Mouse (Mus musculus): Measurements from ENCODE around the gene Pde4d.

Gene Pde4d

DNA sequence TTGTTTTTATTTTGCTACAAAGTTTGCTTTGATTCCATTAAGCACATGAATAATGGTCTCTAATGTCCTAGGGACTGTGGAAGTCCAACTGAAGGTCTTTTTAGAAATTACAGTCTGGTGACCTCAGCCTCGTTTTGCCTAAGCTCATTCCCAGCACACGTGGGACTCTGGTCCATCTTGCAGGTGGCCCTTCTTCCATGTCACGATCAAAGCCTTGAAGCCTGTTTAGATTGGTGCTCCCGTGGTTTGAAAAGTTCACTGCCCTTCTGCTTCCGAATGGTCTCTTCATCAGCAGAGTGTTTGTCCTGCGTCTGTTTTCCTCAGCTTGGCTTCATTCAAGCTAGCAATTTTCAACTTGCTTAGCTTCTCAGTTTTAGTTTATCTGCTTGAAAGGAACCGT is 389.4 kb downstream of the Pde4d start:
- peak in 1 of 2 experiments; percentile 33 for DNase-seq

DNA sequence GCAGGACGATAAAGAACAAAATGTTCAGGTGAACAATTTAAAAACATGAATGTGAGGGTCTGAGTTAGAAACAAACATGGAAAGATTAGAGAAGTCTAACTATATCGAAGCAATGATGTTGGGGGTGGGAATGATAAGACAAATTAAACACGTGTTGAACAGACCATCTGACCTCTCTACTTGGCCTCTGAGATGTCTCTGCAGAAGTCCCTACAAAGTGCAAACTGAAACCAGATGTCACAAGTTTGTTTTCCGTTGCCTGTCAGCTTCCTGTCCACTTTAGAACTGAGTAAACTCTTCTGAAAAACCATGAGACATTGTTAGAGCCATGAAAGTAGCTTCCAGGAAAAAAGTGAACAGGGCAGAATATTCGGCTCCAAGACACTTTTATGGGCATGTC is 404.3 kb downstream of the Pde4d start:
- no peak for DNase-seq

DNA sequence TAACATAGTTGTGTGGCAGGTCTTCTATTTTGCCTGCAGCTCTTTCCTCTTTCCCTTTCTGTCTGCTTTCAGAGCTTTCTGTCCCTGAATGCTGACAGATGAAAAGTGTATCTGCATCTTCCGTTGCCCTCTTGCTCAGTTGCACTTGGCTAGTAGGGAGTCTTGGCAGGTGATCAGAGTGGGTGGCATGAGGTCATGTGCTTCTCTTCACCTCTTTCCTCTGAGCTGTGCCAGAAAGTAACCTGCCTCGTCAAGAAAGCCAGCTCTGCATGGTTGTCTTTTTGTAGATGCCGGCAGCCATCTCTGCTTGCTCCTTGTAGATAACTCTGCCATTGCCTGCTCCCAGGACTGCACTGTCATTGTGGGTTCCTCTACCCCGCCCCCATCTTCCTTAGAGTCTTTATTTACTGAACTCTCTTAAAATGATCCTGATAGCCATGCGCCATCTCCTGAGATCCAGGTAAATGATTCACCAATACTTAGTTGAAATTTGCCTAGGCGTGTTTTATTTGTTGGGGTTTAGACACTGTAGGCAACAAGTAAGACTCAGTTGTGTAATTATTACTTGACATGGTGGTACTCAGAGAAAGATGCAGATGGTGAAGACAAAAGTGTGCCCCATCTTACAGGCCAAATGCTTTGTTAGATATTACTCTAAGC is 407.2 kb downstream of the Pde4d start:
- DNase-seq: peak; percentile 85 to 91

DNA sequence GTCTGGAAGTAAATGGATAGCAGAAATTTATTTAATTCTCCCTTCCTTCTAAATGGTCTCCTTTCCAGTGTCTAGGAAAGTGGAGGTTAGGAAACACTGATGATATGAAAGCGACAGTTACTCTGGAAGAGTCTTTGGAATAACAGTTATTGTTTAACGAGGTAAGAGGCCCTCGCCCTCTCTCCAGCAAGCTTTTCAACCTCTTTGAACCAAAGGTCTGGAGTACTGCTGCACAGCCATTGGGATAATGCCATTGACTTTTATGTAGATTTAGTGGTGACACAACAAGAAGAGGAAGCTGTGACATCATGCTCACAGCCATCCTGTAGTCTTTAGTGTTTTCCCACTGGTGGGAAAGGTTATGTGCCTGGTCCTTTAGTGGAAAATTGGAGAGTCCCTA is 409.6 kb downstream of the Pde4d start:
- peak; percentile 36 to 58 for DNase-seq

DNA sequence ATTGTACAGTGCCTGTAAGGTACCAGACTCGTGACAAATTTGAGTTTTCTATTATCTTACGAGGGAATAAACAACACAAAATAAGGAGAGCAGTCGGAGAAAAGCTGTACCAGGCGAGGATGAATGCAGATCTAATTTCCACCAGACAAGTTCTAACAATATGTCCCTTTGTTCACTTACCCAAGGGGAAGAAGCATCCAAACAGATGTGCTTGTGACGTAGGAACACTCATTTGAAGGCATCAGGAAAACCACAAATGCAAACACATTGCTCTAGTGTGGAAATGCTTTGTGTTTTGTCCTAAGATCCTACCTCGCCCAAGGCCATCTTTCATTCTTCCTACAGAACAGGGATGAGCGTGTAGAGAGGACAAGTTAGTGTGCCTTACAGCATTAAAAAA is 411.0 kb downstream of the Pde4d start:
- DNase-seq: no peak

DNA sequence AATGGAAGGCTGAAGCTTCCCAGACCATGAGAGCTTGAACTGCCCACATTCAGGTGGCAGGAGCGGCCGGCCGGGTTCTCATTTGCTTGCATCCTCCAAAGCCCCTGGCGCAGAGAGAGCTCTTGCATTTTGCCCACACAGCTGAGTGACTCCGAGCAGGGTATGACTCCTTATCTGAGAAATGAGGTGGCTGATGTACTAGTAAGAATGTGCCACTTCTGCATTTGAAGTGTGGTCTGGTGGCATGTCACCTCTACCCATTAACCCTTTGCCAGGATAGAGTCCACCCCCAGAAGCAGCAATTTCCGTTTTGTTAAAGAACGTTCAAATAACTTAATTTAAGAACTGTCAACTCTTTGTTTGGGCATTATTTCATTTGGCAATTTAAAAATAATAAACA is 412.0 kb downstream of the Pde4d start:
- peak in 1 of 2 experiments; percentile 39 for DNase-seq

DNA sequence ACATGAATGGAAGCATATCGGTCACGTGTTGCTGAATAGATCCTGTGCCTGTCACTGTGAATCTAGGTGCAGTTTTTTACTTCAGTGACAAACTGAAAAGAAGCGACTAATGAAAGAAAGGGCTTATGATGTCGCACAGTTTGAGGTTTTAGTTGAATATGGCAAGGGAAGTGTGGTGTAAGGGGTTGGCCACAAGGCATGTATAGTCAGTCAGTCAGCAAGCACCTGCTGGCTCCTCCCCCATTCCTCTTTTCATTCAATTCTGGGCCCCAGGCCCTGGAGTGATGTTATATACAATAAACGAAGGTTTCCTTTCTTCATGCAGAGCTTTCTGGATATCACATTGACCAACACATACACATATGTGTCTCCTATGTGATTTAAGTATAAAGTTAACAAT is 412.4 kb downstream of the Pde4d start:
- DNase-seq: no peak

DNA sequence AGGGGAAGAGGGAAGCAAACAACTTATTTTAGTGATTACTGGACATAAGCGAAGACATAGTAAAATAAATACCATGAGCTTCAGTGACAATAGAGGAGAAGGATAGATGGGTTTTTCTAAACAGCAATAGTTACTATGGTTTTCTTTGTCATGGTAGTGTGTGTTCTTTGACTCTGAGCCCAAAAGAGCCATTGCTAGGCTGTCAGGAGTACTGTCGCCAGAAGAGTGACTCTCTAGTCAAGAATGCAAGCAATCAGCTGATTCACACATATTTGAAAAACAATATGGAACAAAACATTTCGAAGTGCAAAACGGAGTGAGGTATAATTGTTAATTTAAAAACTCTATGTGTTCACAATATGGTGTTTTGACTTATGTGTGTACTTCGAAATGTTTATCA is 450.4 kb downstream of the Pde4d start:
- DNase-seq: no peak

DNA sequence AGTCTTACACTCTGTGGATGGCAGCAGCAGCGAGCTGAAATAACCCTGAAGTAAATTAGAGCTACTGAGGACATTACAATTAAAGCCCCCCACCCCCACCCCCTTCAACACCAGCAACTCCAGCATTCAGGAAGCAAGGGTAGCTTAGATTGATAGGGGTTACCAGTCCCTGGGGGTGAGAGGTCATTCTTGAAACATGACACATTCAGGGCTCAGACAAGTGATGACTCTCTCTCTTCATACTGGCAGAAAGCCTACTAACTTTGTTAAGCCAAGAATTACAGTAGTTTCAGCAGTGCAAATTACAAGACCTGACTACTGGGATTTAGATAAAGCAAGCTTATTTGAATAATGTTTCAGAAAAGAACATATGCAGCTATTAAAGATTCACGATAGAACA is 455.4 kb downstream of the Pde4d start:
- no peak for DNase-seq

DNA sequence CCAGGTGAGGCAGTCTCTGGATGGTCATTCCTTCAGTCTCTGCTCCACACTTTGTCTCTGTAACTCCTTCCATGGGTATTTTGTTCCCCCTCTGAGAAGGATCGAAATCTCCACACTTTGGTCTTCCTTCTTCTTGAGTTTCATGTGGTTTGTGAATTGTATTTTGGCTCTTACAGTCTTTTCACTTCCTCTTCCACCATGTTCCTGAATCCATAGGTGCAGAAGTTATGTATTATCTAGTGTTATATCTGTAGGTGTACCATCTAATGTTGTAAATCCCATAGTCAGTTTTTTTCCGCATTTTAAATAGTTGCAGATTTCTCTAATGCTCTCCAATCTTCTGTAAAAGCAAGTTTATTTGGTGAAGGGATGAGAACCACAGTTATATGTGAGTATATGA is 459.4 kb downstream of the Pde4d start:
- DNase-seq: no peak

DNA sequence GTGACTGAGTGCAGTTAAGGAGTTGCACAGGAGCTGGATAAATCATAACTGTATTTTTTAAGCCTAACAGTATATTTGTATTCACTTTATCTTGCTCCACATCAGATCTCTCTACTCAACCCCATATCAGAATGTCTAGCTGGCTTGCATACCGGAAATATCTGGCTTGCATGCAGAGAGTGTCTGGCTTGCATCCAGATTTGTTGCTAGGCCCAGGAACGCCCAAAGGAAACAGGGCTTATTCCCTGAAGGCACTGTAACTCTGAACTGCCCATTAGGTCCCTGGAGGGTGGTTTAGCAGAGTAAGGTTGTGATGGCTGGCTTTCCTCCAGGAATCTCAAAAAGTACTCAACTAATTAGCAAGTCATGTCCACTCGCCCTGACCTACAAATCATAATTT is 464.9 kb downstream of the Pde4d start:
- peak; percentile 56 to 61 for DNase-seq

DNA sequence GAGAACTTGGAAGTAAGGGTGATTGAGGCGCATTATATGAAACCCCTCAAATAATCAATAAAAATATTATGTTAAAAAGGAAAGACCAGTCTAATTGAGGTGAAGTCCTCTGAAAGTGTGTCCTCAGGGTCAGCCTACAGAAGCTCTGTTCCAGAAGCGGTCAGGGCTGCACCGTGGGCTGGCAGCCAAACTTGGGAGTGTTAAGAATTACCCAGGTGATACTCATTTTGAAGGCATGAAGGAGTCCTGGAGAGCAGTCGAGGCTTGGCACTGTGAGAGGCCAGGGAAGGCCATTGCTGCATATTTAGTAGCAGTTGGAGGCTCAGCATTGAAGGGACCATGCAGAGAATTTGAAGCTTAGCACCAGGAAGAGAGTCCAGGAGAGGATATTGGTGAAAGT is 471.4 kb downstream of the Pde4d start:
- DNase-seq: peak; percentile 75 to 87

DNA sequence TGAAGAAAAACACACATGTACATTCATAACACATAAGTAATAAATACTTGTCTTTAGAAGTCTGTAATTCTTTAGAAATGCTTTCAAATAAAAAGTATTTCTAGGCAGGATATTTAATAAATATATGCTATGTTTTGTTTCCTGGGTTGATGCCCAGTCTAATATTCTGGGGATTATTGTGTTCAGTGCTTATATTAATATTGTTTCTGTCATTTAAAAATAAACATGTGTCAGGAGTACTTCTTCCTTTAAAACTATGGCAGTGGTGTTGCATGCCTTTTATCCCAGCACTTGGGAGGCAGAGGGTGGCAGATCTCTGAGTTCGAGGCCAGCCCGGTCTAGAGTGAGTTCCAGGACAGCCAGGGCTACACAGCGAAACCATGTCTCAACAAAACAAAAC is 485.1 kb downstream of the Pde4d start:
- DNase-seq: no peak

DNA sequence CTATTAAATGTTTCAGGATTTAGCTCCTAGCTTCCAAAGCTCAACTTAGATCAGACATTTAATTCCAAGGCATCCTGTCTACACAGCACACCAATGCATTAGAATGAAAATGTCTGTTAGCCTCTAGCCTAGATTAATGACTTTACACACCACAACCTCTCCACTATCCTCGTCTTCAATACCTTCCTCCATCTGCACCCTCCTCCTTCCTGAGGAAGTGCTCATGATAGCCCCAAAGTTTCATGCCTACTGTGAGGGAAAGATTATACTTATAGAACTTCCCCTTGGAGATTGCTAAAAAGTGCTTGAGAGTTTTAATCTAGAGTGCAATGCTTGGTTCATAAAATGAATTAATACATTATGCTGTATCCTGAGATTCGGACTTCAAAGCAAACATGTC is 487.5 kb downstream of the Pde4d start:
- no peak for DNase-seq

DNA sequence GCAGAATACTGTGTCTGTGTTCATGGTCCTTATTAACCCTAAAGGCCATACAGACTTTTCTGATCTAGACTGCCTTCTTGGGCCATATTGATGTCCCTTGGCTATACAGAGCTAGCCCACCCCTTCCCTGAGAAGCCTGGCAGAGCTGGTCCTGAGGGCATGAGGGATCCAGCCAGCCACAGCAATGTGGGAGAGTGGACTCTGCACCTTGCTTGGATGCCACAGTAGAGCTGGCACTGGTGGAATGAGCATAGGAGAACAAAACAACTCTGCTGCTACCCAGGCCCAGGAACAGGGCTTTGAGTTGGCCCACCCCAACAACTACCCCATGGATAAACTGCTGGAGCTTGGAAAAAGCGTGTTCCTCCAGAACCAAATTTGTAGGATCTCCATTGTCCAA is 503.2 kb downstream of the Pde4d start:
- peak; percentile 53 to 67 for DNase-seq

DNA sequence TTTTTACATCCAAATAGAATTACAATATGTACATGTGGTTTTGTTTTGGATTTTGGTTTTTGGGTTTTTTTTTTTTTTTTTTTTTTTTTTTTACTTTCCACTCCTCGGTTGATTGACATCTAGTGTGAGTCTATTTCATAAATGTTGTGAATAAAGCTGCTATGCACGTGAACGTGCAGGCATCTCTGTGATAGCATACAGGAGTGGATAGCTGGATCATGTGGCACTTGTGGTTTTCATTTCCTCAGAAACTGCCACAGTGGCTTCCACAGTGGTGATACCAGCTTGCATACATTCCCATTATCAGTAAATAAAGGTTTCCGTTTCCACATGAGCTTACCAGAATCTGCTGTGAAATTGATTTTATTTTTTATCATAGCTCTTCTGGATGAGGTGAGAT is 506.3 kb downstream of the Pde4d start:
- no peak for DNase-seq

DNA sequence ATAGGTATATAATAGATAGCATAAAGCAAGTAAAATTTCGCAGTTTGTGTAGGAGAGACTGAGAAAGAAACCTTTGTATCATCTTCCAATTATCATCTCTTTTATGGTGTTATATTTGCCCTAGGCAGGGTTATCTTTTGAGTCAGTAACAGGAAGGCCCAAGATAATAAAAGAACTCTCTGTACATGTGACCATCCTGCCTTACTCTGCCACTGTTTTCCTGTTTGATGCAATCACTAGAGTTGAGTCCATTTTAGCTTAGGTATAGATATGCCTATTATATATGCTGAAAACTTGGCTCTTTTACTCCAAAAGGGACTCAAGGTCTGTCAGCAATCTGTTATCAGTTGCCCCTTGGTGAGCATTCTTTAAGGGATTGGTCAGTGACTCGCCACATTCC is 514.3 kb downstream of the Pde4d start:
- DNase-seq: no peak

DNA sequence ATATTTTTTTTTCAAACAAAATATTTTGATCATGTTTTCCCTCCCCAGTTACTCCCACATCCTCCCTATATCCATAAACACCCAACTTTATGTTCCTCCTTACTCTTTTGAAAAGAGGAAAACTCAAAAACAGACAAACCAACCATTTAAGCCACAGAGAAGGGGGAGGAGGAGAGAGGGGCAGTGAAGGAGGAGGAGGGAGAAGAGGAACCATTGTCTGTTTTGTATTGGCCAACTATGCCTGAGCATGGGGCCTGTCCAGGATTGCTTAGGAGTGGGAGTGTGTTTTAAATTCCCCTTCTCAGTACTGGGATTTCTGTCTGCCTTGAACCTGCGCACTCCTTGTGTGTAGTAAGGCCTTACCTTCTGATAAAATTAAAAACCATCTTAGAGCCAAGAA is 531.4 kb downstream of the Pde4d start:
- DNase-seq: no peak

DNA sequence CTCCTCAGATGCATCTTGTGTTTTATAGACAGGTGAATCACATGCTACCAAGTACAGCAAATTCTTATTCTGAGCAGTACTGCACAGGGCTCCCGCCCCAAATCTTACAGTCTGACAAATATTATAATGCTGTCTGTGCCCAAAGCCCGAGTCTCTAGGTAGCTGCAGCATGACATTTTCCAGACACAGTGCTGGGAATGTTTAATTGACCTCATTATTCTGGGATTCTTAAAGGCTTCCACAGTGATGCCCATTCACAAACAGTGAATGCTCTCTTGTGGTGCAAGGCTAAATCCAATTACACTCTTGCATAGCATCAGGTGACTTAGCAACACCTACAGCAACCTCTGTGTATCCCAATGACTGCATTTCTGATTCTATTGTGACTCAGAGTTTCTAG is 549.0 kb downstream of the Pde4d start:
- DNase-seq: no peak

DNA sequence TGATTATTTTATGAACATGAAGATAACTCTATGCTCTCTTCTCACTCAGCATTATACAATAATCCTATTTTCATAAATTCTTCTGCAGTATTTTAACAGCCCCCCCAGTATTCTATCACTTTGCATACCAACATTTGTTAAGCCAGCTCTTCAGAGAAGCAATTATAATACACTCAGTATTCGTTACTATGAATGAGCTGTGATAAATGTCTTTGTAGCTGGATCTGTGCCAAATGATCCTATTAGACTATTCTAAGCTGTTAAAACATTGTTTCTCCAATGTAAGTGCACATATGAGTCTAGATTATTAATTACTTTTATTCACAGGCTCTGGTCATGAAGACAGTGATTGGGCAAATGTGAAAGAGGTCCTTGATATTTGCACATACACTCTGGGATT is 575.0 kb downstream of the Pde4d start:
- DNase-seq: no peak

DNA sequence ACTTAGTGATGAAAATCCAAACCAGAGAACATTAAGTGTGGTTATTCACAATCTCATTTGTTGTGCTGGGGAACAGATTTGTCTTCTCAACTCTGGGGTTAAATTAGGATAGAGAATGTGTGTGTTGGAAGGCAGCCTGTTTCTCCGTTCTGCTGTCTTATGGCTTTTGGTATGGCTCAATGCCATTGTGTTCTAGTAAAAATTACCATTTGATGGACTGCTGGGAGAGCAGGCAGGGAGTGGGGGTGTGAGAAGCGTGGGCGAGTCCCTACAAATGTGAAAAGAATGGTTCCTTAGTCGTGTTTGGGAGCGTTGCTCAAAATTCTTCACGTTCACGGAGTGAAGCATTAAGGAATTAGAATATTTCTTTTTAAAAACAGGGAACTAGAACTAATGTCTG is 597.4 kb downstream of the Pde4d start:
- peak; percentile 33 to 41 for DNase-seq

DNA sequence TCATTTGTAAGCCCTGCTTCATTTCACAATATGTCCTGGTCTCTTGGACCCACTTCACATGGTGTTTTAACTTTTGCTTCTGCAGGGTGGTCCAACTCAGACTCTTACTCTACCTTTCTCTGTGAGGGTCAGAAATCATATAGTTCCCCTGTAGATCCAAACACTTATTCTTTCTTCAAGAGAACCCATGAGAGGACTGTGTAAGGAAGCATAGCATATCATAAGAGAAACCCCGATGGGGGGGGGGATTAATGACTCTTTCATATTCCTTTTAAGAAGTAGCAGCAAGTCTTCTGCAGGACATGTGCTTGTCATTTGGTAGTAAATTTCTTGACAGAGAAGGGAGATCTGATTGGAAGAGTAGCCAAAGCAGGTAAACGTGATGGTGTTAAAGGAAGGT is 603.1 kb downstream of the Pde4d start:
- no peak for DNase-seq

DNA sequence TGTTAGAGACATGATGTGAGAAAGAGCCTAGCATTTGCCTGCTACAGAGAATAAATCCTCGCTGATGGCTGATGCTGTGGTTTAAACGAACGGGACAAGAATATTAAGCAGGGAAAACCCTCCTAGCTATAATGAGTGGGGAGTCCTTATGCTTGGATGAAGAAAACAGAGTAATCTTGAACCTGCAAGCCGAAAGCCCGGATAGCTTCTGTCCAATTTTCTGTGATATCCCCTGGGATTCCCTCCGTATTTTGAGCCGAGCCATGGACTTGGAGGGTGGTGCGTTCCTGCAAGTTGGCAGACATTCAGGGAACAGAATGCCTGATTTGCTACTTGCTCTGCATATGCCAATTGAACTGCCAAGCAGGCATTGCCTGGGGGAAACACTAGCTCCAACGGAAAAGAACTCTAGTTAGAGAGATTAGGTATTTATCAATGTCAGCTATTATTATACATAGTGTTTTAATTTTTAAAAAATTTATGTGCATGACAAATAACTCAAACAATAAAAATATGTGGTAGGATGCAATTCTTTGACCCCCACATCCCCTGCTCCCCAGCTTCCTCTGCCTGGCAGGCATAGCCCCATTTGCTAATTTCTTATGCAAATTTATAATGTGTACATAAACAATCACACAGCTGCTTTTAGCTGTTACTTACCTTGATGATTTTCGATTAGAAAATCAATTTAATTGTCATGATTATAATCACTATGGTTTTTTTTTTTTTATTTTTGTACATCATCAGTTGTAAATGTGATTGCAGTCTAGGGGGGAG is 603.7 kb downstream of the Pde4d start:
- peak; percentile 28 to 52 for DNase-seq

DNA sequence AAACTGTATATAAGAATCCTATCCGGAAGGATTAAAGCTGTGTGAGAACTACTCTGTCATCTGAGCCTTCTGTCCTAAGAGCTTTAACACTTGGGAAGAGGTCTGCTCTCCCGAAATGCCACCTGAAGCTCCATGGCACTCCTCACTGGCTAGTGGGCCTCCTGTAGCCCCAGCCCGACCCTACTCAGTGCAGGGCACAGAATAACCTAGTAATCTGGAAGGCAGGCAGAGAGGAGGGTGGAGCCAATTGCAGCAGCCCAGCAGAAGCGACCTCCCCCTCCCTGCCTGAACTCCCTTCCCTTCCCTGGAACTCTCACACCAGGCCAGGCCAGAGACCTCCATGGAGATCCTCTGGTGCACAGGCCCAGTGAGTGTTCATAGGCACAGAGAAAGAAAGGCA is 608.3 kb downstream of the Pde4d start:
- no peak for DNase-seq
